Mouse (Mus musculus): ENCODE results near the gene Asic1.
A peak's percentile ranks its signal among the peaks of the same experiment; 100 is the strongest.

The Asic1 gene

DNA sequence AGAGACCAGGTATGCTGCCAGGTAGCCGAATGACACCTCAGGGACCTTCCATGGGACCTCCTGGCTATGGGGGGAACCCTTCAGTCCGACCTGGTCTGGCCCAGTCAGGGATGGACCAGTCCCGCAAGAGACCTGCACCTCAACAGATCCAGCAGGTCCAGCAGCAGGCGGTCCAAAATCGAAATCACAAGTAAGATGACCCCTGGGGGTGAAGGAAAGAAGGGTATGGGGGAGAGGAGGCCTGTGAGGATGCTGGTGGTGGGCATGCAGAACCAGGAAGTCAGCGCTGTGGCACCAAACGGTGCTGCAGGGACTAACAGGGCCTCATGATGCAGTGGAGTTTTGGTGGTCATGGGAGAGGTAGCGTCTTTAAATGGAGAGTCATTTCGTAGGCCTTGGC is 32.9 kb downstream of the Asic1 start:
- DNase-seq, result no peak

GRCm38 (mm10) chr15:99703676-99704040 is 33.5 kb downstream of the Asic1 start:
- DNase-seq, result no peak

GRCm38 (mm10) chr15:99704041-99704681 is 34.0 kb downstream of the Asic1 start:
- DNase-seq, result peak; percentile 27

- DNase-seq, result peak; percentile 2
Observed at GRCm38 (mm10) chr15:99704881-99705280, 34.7 kb downstream of the Asic1 start.

GRCm38 (mm10) chr15:99705440-99706048 is 35.4 kb downstream of the Asic1 start, which contains the start of gene Gm17349:
TSS of gene Gm17349 (minus strand) at chr15:99705490.
- DNase-seq, result peak; percentile 63

DNA sequence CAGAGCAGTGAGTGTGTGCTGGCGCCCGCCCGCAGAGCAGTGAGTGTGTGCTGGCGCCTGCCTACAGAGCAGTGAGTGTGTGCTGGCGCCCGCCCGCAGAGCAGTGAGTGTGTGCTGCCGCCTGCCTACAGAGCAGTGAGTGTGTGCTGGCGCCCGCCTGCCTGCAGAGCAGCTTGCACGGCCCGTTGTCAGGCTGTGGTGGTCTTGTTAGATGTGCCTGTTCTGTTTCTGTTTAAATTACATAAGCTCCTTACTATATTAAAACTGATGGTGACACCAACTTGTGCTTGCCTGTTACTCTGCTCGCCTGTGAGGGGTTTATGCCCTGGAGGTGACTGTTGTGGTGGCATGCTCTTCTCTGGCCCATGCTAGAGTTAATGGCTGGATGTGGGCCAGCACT is 38.0 kb downstream of the Asic1 start:
- no peak for DNase-seq

GRCm38 (mm10) chr15:99710221-99711190 is 40.3 kb downstream of the Asic1 start:
- no peak for DNase-seq

DNA sequence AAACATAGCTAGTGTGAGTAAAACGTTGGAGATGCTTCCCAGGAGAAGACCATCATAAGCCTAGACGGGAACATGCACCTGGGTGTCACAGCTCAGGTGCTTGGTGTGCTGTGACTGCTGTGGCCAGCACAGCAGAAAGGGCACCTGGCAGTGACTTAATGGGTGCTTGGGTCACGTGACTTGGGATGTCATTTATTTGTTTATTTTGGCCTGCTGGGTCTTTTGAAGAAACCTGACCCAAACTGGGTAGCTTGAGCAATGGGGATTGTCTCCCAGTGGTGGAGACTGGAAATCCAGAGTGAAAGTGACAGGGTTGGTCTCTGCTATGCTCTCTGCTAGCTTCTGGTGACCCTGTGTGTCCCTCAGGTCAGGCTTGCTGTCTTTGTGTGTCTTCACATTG is 41.3 kb downstream of the Asic1 start:
- DNase-seq, result no peak

DNA sequence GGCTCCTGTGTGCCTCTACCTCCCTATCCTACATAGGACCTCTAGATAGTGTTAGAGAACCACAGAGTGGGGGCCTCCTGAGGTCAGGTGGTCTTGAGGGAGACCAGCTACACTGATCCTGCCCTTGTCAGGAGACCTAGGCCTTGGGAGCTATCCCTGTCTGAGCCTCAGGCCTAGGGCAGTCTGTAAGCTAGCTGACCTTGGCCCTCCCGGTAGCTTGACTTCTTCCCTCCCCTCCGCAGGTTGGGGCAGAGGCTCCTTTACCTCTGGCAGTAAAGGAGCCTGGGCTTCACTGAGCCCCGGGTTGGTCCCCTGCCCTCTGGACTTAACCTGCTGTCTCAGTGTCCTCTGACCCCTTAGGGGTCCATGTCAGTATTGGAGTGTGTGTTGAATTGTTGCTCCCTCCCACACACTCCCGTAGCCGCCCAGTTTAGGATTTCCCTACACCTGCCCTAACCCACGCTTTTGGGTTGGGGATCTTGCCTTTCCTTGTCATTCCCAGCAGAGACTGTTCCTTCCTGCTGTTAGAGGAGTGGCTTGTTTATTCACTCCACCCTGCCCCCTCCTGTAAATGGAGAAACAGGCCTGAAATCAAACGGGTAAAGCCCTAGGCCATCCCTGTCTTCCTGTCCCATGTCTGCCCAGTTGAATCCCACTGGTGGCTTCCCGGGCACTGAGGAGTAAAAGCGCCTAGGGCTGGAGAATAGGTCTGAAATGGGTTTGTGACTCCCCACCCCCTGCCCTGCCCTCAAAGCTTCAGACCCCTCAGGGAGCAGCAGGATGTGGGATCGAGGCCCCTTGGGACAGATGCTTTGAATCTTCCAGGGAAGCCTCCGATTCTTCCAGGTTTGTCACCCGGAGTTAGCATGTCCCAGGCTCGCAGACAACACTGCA is 42.7 kb downstream of the Asic1 start:
- no peak for DNase-seq

DNA sequence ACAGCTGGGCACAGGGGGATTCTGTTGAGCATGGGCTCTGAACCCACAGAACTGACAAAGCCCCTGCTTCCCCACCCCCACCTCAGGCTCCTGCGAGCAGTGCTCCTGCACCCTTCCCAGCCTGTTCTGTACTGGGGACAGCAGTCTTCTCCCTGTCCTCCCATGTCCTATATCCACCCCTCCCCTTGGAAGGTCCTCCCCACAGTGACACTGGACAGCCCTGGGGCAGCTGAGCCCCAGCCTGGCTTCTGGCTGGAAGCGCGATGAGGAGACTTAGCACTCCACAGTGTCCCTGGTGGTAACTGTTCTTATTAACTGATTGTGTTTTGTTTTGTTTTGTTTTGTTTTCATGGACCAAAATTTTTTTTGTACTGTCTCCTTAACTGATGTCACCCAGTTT is 43.4 kb downstream of the Asic1 start:
- DNase-seq, result no peak

DNA sequence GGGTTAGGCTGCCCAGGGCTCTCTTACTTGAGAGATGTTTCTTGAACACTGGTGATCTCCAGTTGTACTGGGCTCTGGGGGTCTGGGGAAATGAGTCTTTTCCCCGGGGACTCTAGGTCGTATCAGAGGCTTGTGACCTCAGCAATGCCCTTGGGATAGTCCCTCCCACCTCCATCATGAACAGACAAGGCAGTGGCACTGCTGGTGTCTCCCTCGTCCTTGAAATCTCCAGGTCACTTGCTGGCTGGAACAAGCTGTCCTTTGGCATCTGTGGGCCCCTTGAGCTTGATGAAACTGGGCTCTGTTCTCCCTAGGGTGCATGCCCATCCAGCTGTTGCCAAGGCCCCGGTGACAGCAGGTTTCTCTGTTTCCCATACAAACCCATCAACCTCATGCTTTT is 44.0 kb downstream of the Asic1 start:
- no peak for DNase-seq

- DNase-seq, result peak; percentile 63
Observed at GRCm38 (mm10) chr15:99714858-99715257, 44.7 kb downstream of the Asic1 start.

- peak; percentile 59 for DNase-seq
Observed at GRCm38 (mm10) chr15:99715361-99715865, 45.2 kb downstream of the Asic1 start.

GRCm38 (mm10) chr15:99715982-99716746 is 46.0 kb downstream of the Asic1 start:
- no peak for DNase-seq

DNA sequence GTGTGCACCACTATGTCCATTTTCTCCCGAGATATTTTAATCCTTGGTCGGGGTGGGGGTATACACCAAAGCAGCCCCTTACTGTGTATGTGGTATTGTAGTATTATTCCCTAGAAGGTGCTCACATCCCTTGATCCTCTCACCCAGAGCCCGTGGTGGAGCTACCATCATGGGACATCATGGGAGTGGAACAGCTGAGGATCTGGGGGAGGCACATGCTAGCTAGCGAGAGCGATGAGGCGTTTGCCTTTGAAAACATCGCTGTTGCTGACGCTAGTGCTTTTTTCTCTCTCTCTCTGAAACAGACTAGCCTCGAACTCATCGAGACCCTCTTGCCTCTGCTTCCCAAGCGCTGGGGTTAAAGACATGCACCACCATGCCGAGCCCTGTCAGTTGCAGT is 46.6 kb downstream of the Asic1 start:
- no peak for DNase-seq

- DNase-seq, result no peak
Observed at GRCm38 (mm10) chr15:99717386-99718334, 47.5 kb downstream of the Asic1 start, which contains the start of gene Gpd1. TSS of gene Gpd1 (plus strand) at chr15:99717515.

- DNase-seq, result no peak
Observed at GRCm38 (mm10) chr15:99718461-99719021, 48.4 kb downstream of the Asic1 start.

DNA sequence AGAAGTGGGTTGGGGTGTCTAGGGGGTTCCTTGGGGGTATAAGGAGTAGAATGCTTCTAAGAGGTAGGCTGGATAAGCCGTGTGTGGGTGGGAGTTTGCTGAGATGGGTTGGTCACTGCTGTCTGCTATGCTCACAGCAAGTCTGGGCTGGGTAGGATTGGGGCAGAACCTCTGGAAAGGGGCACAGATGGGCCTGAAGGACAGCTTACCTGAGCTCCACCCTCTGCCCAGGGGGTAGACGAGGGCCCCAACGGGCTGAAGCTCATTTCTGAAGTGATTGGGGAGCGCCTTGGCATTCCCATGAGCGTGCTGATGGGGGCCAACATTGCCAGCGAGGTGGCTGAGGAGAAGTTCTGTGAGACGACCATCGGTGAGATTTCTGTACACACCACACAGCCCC is 49.7 kb downstream of the Asic1 start:
- DNase-seq, result no peak

GRCm38 (mm10) chr15:99721921-99722743 is 52.0 kb downstream of the Asic1 start:
- DNase-seq, result no peak

All from right cerebral cortex, postnatal 4 days (tissue).